Mouse (Mus musculus): Measurements from ENCODE around the gene Ppp6c.

GRCm38 (mm10) chr2:39217150-39217549 lies 9.1 kb downstream of the Ppp6c start:
- TF ChIP-seq POLR2A (IDR thresholded peaks at IDR 0.05; ENCODE audit: low read depth, low read length) (no peak), CTCF (IDR thresholded peaks at IDR 0.05; ENCODE audit: extremely low read depth, insufficient read depth, insufficient read length, insufficient replicate concordance) (no peak)
